Mouse (Mus musculus) midbrain, embryonic 11.5 days (tissue): Measurements from ENCODE around the gene Zfp13. TPM values are rescaled to one million over a fixed set of nuclear protein-coding genes. Genes with fewer than 3 reads are reported as not detected.
"Not testable (repeated sequence)": the region's sequence is repeated elsewhere in the genome, so short reads cannot be mapped to it uniquely, and the experiment has no call there.

Source experiments
- ATAC-seq: fragments of 200-750 bp; cut with Nextera tagmentation; 2 replicates; pipeline ENCODE4 v1.8.0; 2017; ENCODE audit warnings: moderate TSS enrichment, moderate library complexity; ENCODE audit not compliant: low FRiP score
- DNase-seq: peaks from one replicate; pipeline ENCODE4 v3.0.0; 2015; ENCODE audit warnings: low spot score; ENCODE audit errors: missing footprints
- H3K27ac ChIP-seq: fragments of 300-500 bp; sonication (generic); 2 replicates; pipeline ENCODE4 v1.5.1; 2014; ENCODE audit warnings: low read depth, low read length
- H3K27me3 ChIP-seq: fragments of 300-500 bp; sonication (generic); 2 replicates; pipeline ENCODE4 v1.6.1; 2014; ENCODE audit warnings: mild to moderate bottlenecking, low read length, moderate library complexity, mixed read lengths; ENCODE audit not compliant: control insufficient read depth, insufficient read depth
- H3K36me3 ChIP-seq: fragments of 300-500 bp; sonication (generic); 2 replicates; pipeline ENCODE4 v1.6.1; 2014; ENCODE audit warnings: mild to moderate bottlenecking, low read length, moderate library complexity, mixed read lengths; ENCODE audit not compliant: control insufficient read depth, insufficient read depth
- H3K4me1 ChIP-seq: fragments of 300-500 bp; sonication (generic); 2 replicates; pipeline ENCODE4 v1.6.1; 2014; ENCODE audit warnings: low read length; ENCODE audit not compliant: control insufficient read depth, insufficient read depth
- H3K4me2 ChIP-seq: fragments of 300-500 bp; sonication (generic); 2 replicates; pipeline ENCODE4 v1.6.1; 2014; ENCODE audit warnings: mild to moderate bottlenecking, moderate library complexity
- H3K4me3 ChIP-seq: fragments of 300-500 bp; sonication (generic); 2 replicates; pipeline ENCODE4 v1.5.1; 2014; ENCODE audit warnings: low read depth, low read length
- H3K9ac ChIP-seq: fragments of 300-500 bp; sonication (generic); 2 replicates; pipeline ENCODE4 v1.6.1; 2014; ENCODE audit warnings: low read length
- H3K9me3 ChIP-seq: fragments of 300-500 bp; sonication (generic); 2 replicates; pipeline ENCODE4 v1.6.1; 2016; ENCODE audit warnings: low read length; ENCODE audit not compliant: control insufficient read depth
- WGBS: fragments of 180-500 bp; shearing (Covaris S2); extraction: QIAGEN DNeasy Blood & Tissue Kit; methylation state at CpG from one replicate; pipeline ENCODE4 v1.1.7; 2014; 5-methylcytosine and 5-hydroxymethylcytosine counted together
- polyA plus RNA-seq: library from polyadenylated mRNA; unstranded; fragments of >200 nt; fragmentation: Nextera tagmentation; extraction: Ambion mirVana; gene quantifications from 2 replicates; pipeline ENCODE4 v1.2.1, GENCODE M21; 2014

Zfp13 gene
- polyA plus RNA-seq, 1 experiment from 2014 or later: 16.5 TPM

DNA sequence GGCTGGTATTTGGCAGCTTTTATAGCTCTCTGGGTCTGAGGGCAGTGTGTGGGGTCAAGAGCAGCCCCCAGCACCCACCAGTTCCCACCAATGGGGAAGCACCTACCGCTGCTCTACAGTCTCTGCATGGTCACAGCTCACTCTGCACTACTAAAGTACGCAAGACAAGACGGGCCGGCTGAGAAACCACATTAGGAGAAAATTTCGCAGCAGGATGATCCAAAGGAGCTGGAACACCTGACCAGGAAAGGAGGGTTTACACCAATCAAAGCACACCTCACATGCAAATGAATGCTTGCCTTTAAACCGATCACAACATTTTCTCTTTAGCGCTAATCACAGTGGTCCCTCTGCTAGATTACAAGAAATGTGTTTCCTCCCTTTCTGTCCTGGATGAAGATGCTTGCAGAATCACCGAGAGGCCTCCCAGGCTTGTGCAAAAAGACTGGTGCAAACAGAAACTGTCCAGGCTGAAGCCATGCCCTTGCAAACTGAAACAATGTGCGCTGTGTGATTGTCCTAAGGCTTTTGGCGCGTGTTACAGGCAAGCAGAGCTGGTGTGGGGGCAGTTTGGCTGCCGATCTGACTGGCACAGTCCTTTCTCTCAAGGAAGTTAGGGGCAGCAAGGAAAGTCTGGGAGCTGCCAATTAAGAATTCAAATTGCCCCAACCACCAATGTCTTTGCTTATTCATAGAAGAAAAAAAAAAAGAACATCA is 57.1 kb downstream of the Zfp13 start:
- Histone ChIP-seq H3K4me2 (peak overlapping the region; percentile 6; the same call in 1 of the 2 replicates), H3K27ac (no peak overlapping the region), H3K36me3 (no peaks in the 10 kb centered on the region), H3K9me3 (no peaks in the 10 kb centered on the region), H3K4me3 (no peak overlapping the region), H3K27me3 (peaks cover 18% of the 10 kb centered on the region), H3K9ac (0 out of 2 replicates have a peak overlapping the region, but pooled peaks have one; percentile 13), H3K4me1 (no peaks in the 10 kb centered on the region)
- 14% methylated on average over 12 of the region's 12 CpGs for WGBS
- ATAC-seq: no peak
- DNase-seq: peak; percentile 90

DNA sequence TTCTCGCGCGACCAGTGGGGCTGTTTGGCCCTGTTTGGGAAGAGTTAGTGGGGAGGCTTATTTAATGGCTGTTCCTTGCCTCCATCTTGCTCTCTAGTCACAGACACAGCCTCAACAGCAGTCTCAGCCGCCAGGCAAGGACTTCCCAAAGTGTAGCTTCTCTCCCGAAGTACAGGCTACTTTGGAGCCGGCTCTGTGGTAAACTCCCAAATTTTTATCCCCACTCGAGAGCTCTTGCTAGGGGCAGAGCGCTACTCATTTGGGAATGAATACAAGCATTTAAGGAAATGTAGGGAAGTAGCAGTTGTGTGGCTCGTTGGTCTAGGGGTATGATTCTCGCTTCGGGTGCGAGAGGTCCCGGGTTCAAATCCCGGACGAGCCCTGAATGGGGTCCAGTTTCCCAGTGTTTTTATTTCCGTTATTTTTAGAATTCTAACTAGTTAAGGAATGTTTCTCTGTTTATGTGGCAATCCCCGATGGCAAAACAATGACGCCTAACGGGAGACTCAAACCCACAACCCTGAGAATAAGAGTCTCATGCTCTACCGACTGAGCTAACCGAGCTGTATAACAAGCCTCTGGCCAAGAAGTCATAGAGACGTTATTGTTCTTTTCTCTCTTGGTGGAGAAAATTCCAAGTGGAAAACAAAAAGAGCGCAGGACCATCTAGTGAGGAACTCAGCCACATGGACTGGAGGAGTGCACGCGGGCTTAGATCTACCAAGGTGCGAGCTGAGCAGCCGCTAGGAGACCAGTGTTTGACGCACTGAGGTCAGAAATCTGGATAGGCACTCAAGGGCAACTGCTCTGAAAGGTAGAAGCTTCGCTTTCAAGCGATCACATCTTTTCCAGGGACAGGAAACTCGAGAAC is 58.4 kb downstream of the Zfp13 start:
- DNase-seq: peak; percentile 96

DNA sequence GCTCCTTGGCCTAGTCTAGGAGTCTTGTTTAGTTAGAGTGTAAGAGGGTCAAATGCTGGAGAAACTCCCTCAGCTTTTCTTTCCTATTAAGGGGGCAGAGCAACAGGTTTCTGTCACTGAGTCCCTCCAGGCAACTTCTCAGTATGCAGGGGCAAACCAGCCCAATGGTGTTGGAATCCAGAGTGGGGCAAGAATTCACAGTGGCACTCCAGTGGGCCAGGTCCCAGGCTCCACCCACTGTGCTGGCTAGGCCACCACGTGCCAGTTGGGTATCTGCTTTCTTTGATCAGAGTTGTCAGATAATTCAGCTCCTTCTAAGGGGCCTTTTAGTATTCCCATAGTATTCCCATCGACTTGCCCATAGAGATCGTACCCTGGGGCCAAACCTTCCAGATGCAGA is 59.2 kb downstream of the Zfp13 start:
- DNase-seq (no peak), ATAC-seq (peak; percentile 15; the same call in 1 of the 2 replicates)
- WGBS: 39% methylated on average over 3 of the region's 3 CpGs
- no peak overlapping the region for H3K4me3 ChIP-seq
- H3K4me2 ChIP-seq: 0 out of 2 replicates have a peak overlapping the region, but pooled peaks have one; percentile 21
- H3K9ac ChIP-seq: no peak overlapping the region
- H3K27ac ChIP-seq: no peak overlapping the region
- no peaks in the 10 kb centered on the region for H3K4me1 ChIP-seq
- no peaks in the 10 kb centered on the region for H3K36me3 ChIP-seq
- peaks cover 20% of the 10 kb centered on the region for H3K27me3 ChIP-seq
- no peaks in the 10 kb centered on the region for H3K9me3 ChIP-seq

More for the DNA sequence above, 58.4 kb downstream of the Zfp13 start:
- Histone ChIP-seq H3K27ac (no peak overlapping the region), H3K9ac (no peak overlapping the region), H3K4me3 (no peak overlapping the region), H3K4me2 (peak overlapping the region; percentile 21; the same call in 1 of the 2 replicates), H3K4me1 (no peaks in the 10 kb centered on the region), H3K36me3 (no peaks in the 10 kb centered on the region), H3K27me3 (peaks cover 20% of the 10 kb centered on the region), H3K9me3 (no peaks in the 10 kb centered on the region)
- ATAC-seq: peak; percentile 45
- WGBS: 7% methylated on average over 31 of the region's 31 CpGs

- 86% methylated on average over 5 of the region's 5 CpGs for WGBS
- peaks cover 23% of the 10 kb centered on the region for H3K27me3 ChIP-seq
- peak; percentile 81 for DNase-seq
Measured at GRCm38 (mm10) chr17:23539608-23540007, 59.7 kb downstream of the Zfp13 start.

GRCm38 (mm10) chr17:23538299-23539015 is 60.8 kb downstream of the Zfp13 start:
- no peaks in the 10 kb centered on the region for H3K36me3 ChIP-seq
- no peak overlapping the region for H3K27ac ChIP-seq
- H3K27me3 ChIP-seq: peaks cover 29% of the 10 kb centered on the region
- peak overlapping the region; percentile 39 for H3K4me2 ChIP-seq
- no peak overlapping the region for H3K9ac ChIP-seq
- no peaks in the 10 kb centered on the region; the same call in 1 of the 2 replicates for H3K4me1 ChIP-seq
- H3K9me3 ChIP-seq: no peaks in the 10 kb centered on the region
- DNase-seq: peak; percentile 89
- no peak for ATAC-seq
- WGBS: 7% methylated on average over 21 of the region's 21 CpGs
- peak overlapping the region; percentile 17 for H3K4me3 ChIP-seq

More at GRCm38 (mm10) chr17:23539608-23540007, 59.7 kb downstream of the Zfp13 start:
- H3K36me3 ChIP-seq: no peaks in the 10 kb centered on the region
- no peak overlapping the region for H3K9ac ChIP-seq
- H3K27ac ChIP-seq: no peak overlapping the region
- H3K4me2 ChIP-seq: no peak overlapping the region
- no peak overlapping the region for H3K4me3 ChIP-seq
- no peaks in the 10 kb centered on the region for H3K9me3 ChIP-seq
- no peaks in the 10 kb centered on the region; the same call in 1 of the 2 replicates for H3K4me1 ChIP-seq
- no peak for ATAC-seq

GRCm38 (mm10) chr17:23537554-23538255 is 61.6 kb downstream of the Zfp13 start:
- H3K4me2 ChIP-seq: peak overlapping the region; percentile 39
- ATAC-seq (no peak), DNase-seq (peak; percentile 91)
- peak overlapping the region; percentile 17 for H3K4me3 ChIP-seq
- H3K27me3 ChIP-seq: peaks cover 29% of the 10 kb centered on the region; the same call in 1 of the 2 replicates
- no peaks in the 10 kb centered on the region for H3K36me3 ChIP-seq
- no peak overlapping the region for H3K9ac ChIP-seq
- no peaks in the 10 kb centered on the region for H3K9me3 ChIP-seq
- WGBS: 7% methylated on average over 27 of the region's 27 CpGs
- no peak overlapping the region for H3K27ac ChIP-seq
- H3K4me1 ChIP-seq: no peaks in the 10 kb centered on the region; the same call in 1 of the 2 replicates

GRCm38 (mm10) chr17:23535046-23535788 is 64.1 kb downstream of the Zfp13 start:
- DNase-seq: peak; percentile 85
- not testable (repeated sequence) for H3K4me3 ChIP-seq, H3K27ac ChIP-seq, H3K4me1 ChIP-seq, H3K36me3 ChIP-seq, H3K9me3 ChIP-seq, H3K9ac ChIP-seq
- ATAC-seq: peak; percentile 31; the same call in 1 of the 2 replicates
- WGBS: 4% methylated on average over 14 of the region's 29 CpGs
- Histone ChIP-seq H3K4me2 (peak overlapping the region; percentile 26), H3K27me3 (peaks cover 26% of the 10 kb centered on the region; the same call in 1 of the 2 replicates)
